Mouse (Mus musculus) E14TG2a.4 (cell line): ENCODE measurements around the gene Ccdc121.
"Not testable (repeated sequence)": the region's sequence is repeated elsewhere in the genome, so short reads cannot be mapped to it uniquely, and the experiment has no call there.

Source experiments
- H3K27me3 ChIP-seq: 2 replicates; pipeline ENCODE4 v1.6.1; 2014; ENCODE audit warnings: low read length, control low read depth; ENCODE audit not compliant: insufficient read depth
- H3K36me3 ChIP-seq: 2 replicates; pipeline ENCODE4 v1.6.1; 2014; ENCODE audit warnings: low read length, control low read depth; ENCODE audit not compliant: insufficient read depth
- H3K4me1 ChIP-seq: replicated peaks from 2 replicates; pipeline ENCODE4 v1.6.1; 2014; ENCODE audit warnings: low read depth, low read length, control low read depth
- H3K4me3 ChIP-seq: replicated peaks from 2 replicates; pipeline ENCODE4 v1.5.1; 2014; ENCODE audit warnings: mild to moderate bottlenecking, low read length
- H3K9me3 ChIP-seq: 2 replicates; pipeline ENCODE4 v1.6.1; 2014; ENCODE audit warnings: low read length, control low read depth
- CTCF ChIP-seq: conservative IDR thresholded peaks from 2 replicates; pipeline ENCODE4 v1.5.1; 2014; ENCODE audit warnings: low read length
- NANOG ChIP-seq: IDR thresholded peaks from 2 replicates; pipeline ENCODE4 v1.6.1; 2014; ENCODE audit warnings: borderline replicate concordance, low read length, mixed read lengths
- POU5F1 ChIP-seq: IDR thresholded peaks from 2 replicates; pipeline ENCODE4 v1.6.1; 2014; ENCODE audit warnings: low read length, borderline replicate concordance

Gene Ccdc121

DNA sequence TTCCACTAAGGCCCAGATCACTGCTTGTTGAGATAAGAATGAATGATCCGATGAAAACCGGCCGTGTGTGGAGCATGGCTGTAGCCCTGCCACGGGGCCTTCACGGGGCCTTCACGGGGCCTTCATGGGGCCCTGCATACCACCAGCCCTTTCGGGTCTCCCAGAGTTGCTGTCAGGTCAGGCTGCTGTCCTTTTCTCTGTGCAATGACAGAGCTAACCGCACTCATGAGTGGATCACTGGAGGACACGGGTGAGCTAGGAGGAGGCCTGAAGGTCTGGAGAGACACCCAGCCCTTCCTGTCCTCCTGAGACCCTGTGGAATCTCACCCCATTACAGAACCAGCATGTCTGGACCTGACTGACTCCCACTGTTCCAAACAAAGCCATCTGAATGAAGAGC lies 6.8 kb upstream of the Ccdc121 start:
- no peak for TF ChIP-seq NANOG
- TF ChIP-seq CTCF: no peak
- no peak for TF ChIP-seq POU5F1
- no peaks in the 10 kb centered on the region for H3K27me3 ChIP-seq
- H3K9me3 ChIP-seq: no peaks in the 10 kb centered on the region
- H3K4me3 ChIP-seq: no peak overlapping the region
- no peaks in the 10 kb centered on the region for H3K36me3 ChIP-seq
- H3K4me1 ChIP-seq: no peaks in the 10 kb centered on the region

- no peak overlapping the region for H3K4me3 ChIP-seq
- H3K9me3 ChIP-seq: no peaks in the 10 kb centered on the region
- no peaks in the 10 kb centered on the region for H3K36me3 ChIP-seq
- TF ChIP-seq POU5F1 (no peak), CTCF (no peak), NANOG (no peak)
- peaks cover 11% of the 10 kb centered on the region for H3K4me1 ChIP-seq
- peaks cover 13% of the 10 kb centered on the region for H3K27me3 ChIP-seq
Measured at GRCm38 (mm10) chr1:181512430-181513129, 1.3 kb upstream of the Ccdc121 start.

DNA sequence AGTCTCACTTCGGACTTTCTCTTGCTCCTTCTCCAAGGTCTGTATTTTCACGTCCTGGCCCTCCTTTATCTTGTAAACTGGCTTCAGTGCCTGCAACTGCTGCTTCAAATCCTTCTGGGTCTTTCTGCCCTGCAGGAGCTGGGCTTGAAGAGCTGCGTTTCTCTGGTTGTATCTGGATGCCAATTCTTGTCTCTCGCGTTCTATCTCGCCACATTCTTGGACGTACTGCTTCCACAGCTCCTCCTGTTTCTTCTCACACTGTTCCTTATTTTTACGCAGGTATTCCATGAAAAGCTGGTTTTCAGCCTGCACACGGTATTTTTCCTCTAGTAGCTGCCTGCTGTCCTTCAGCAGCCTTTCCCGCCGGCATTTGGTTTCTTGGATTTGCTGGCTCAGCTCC lies 396 bp downstream of the Ccdc121 start:
- not testable (repeated sequence) for H3K36me3 ChIP-seq, H3K9me3 ChIP-seq
- Histone ChIP-seq H3K4me3 (peak overlapping the region; percentile 46; the same call in 1 of the 2 replicates), H3K4me1 (peaks cover 11% of the 10 kb centered on the region), H3K27me3 (peaks cover 13% of the 10 kb centered on the region)

DNA sequence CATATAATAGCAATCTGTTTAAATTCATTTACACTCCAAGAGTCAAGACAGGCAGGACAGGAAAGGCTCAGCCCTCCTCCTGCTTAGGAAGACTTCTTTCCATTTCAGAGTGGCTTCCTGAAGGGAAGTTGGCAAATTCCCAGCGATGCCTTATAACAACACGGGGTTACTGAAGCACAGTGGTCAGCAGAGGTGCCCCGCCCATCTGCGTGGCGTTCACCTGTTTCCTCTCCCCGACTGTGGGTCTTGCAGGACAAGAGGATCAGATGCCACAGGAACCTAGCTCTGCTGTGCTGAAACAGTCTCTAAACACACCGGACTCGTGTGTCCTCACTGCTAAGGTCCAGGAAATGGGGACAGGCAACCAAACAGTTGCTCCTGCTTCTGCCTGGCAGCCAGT lies 5.9 kb downstream of the Ccdc121 start:
- no peak for TF ChIP-seq CTCF
- TF ChIP-seq NANOG: no peak
- no peak for TF ChIP-seq POU5F1
- H3K4me1 ChIP-seq: peaks cover 4% of the 10 kb centered on the region; the same call in 1 of the 2 replicates

GRCm38 (mm10) chr1:181503471-181503870 lies 7.8 kb downstream of the Ccdc121 start:
- no peaks in the 10 kb centered on the region for H3K4me1 ChIP-seq
- peaks cover 35% of the 10 kb centered on the region for H3K9me3 ChIP-seq
- no peaks in the 10 kb centered on the region for H3K27me3 ChIP-seq
- H3K4me3 ChIP-seq: no peak overlapping the region
- H3K36me3 ChIP-seq: no peaks in the 10 kb centered on the region
- TF ChIP-seq CTCF (no peak), POU5F1 (no peak), NANOG (no peak)

More for the DNA sequence above, 5.9 kb downstream of the Ccdc121 start:
- Histone ChIP-seq H3K27me3 (peaks cover 5% of the 10 kb centered on the region), H3K9me3 (peaks cover 24% of the 10 kb centered on the region), H3K4me3 (no peak overlapping the region), H3K36me3 (no peaks in the 10 kb centered on the region)

- H3K27me3 ChIP-seq: no peaks in the 10 kb centered on the region
- H3K9me3 ChIP-seq: peaks cover 93% of the 10 kb centered on the region
- no peaks in the 10 kb centered on the region for H3K36me3 ChIP-seq
- no peak overlapping the region for H3K4me3 ChIP-seq
- no peaks in the 10 kb centered on the region for H3K4me1 ChIP-seq
- TF ChIP-seq POU5F1 (no peak), CTCF (no peak), NANOG (no peak)
Measured at GRCm38 (mm10) chr1:181484696-181485095, 26.6 kb downstream of the Ccdc121 start.

- no peaks in the 10 kb centered on the region for H3K36me3 ChIP-seq
- no peaks in the 10 kb centered on the region for H3K4me1 ChIP-seq
- peaks cover 20% of the 10 kb centered on the region for H3K9me3 ChIP-seq
- TF ChIP-seq POU5F1 (no peak), NANOG (no peak), CTCF (no peak)
- H3K4me3 ChIP-seq: no peak overlapping the region
- no peaks in the 10 kb centered on the region for H3K27me3 ChIP-seq
Measured at GRCm38 (mm10) chr1:181476557-181476956, 34.7 kb downstream of the Ccdc121 start.

- Histone ChIP-seq H3K9me3 (peaks cover 20% of the 10 kb centered on the region), H3K27me3 (no peaks in the 10 kb centered on the region), H3K4me3 (no peak overlapping the region), H3K36me3 (no peaks in the 10 kb centered on the region), H3K4me1 (no peaks in the 10 kb centered on the region)
- TF ChIP-seq CTCF (no peak), NANOG (no peak), POU5F1 (no peak)
Measured at GRCm38 (mm10) chr1:181476141-181476540, 35.1 kb downstream of the Ccdc121 start.

GRCm38 (mm10) chr1:181469415-181469814 lies 41.8 kb downstream of the Ccdc121 start:
- H3K4me3 ChIP-seq: no peak overlapping the region
- TF ChIP-seq NANOG: no peak
- TF ChIP-seq CTCF: no peak
- TF ChIP-seq POU5F1: no peak
- H3K4me1 ChIP-seq: no peaks in the 10 kb centered on the region
- no peaks in the 10 kb centered on the region for H3K27me3 ChIP-seq
- no peaks in the 10 kb centered on the region for H3K36me3 ChIP-seq
- peaks cover 15% of the 10 kb centered on the region for H3K9me3 ChIP-seq

DNA sequence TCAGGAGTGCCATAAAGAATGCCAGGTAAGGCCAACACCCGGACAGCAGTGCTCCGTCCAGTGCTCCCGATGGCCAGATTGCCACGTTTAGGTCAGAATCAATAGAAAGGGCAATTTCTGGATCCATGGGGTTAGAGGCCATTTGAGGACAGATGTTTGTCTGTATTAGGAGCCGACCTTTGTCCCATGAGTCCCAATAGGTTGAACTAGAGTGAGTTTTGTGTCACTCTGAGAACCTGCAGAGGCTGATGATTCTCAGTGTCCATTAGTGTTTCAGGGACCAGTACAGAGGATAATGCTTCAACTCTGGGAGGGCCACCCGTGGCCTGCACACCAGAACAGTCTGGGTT lies 44.0 kb downstream of the Ccdc121 start:
- no peaks in the 10 kb centered on the region for H3K36me3 ChIP-seq
- no peaks in the 10 kb centered on the region for H3K4me1 ChIP-seq
- peaks cover 15% of the 10 kb centered on the region for H3K9me3 ChIP-seq
- TF ChIP-seq POU5F1: no peak
- TF ChIP-seq CTCF: no peak
- no peak for TF ChIP-seq NANOG
- no peak overlapping the region for H3K4me3 ChIP-seq
- no peaks in the 10 kb centered on the region for H3K27me3 ChIP-seq
